Mouse (Mus musculus) ES-E14 (cell line): ENCODE data around the gene Ran. TPM values are rescaled to one million over a fixed set of nuclear protein-coding genes. Genes with fewer than 3 reads are reported as not detected.
A peak's percentile ranks its signal among the peaks of the same experiment; 100 is the strongest.

Experiments
- DNase-seq: peaks from one replicate; pipeline ENCODE4 v3.0.0-alpha.2; 2013; ENCODE audit warnings: low read depth, low spot score
- H3K27ac ChIP-seq: 2 replicates; pipeline ENCODE4 v1.5.1; 2012; ENCODE audit warnings: low read depth, mild to moderate bottlenecking, low read length, moderate library complexity, mixed read lengths; ENCODE audit not compliant: poor library complexity, insufficient read depth, severe bottlenecking
- H3K36me3 ChIP-seq: 2 replicates; pipeline ENCODE4 v1.6.1; 2012; ENCODE audit warnings: mild to moderate bottlenecking, low read length, moderate library complexity, mixed read lengths; ENCODE audit not compliant: control insufficient read depth, poor library complexity, insufficient read depth, severe bottlenecking
- H3K4me1 ChIP-seq, 2 experiments: fragments of 150-350 bp in 1 of 2; sonication (generic) in 1 of 2; 2 replicates each; pipeline ENCODE4 v1.6.1; 2012; ENCODE audit warnings: low read length in 2 of 2, mild to moderate bottlenecking in 1 of 2, mixed read lengths in 1 of 2; ENCODE audit not compliant: control insufficient read depth in 2 of 2, insufficient read depth in 2 of 2, poor library complexity in 1 of 2
- H3K4me3 ChIP-seq, 2 experiments: fragments of 150-350 bp in 1 of 2; sonication (generic) in 1 of 2; 2 replicates each; pipeline ENCODE4 v1.5.1; 2012; ENCODE audit warnings: low read length in 2 of 2, low read depth in 1 of 2, mild to moderate bottlenecking in 1 of 2, mixed read lengths in 1 of 2; ENCODE audit not compliant: insufficient read depth in 1 of 2, poor library complexity in 1 of 2, severe bottlenecking in 1 of 2
- H3K9ac ChIP-seq: 2 replicates; pipeline ENCODE4 v1.6.1; 2012; ENCODE audit warnings: low read depth, mild to moderate bottlenecking, low read length, mixed read lengths; ENCODE audit not compliant: poor library complexity, insufficient read depth, severe bottlenecking
- H3K9me3 ChIP-seq: fragments of 150-350 bp; sonication (generic); 2 replicates; pipeline ENCODE4 v1.6.1; 2012; ENCODE audit warnings: low read depth, mild to moderate bottlenecking, low read length; ENCODE audit not compliant: control insufficient read depth, insufficient read depth
- CHD2 ChIP-seq: IDR thresholded peaks from 2 replicates; pipeline ENCODE4 v1.6.1; 2014; ENCODE audit warnings: mild to moderate bottlenecking, low read depth, low read length, inconsistent platforms
- HCFC1 ChIP-seq: IDR thresholded peaks from 2 replicates; pipeline ENCODE4 v1.6.1; 2012; ENCODE audit warnings: low read length, inconsistent platforms, borderline replicate concordance; ENCODE audit not compliant: insufficient read depth
- MAFK ChIP-seq: IDR thresholded peaks from 2 replicates; pipeline ENCODE4 v1.6.1; 2014; ENCODE audit warnings: mild to moderate bottlenecking, low read depth, low read length, inconsistent platforms; ENCODE audit not compliant: insufficient read depth
- ZC3H11A ChIP-seq: IDR thresholded peaks from 2 replicates; pipeline ENCODE4 v1.6.1; 2012; ENCODE audit warnings: low read depth, mild to moderate bottlenecking, inconsistent platforms, low read length, borderline replicate concordance
- ZNF384 ChIP-seq: IDR thresholded peaks from 2 replicates; pipeline ENCODE4 v1.6.1; 2012; ENCODE audit warnings: low read depth, low read length, inconsistent platforms
- in situ Hi-C, 2 experiments: fragments of 600-800 bp; cut with MboI; formaldehyde crosslinking; loops; one replicate each; pipeline ENCODE4 v1.15.1; 2025; ENCODE audit warnings: low sequenced_read_pairs in 2 of 2, inconsistent platforms in 1 of 2; ENCODE audit not compliant: unreplicated experiment in 2 of 2
- total RNA-seq: library from RNA; depleted of rRNA; stranded (reverse); fragments of 300-350 nt; gene quantifications from 2 replicates; pipeline ENCODE4 v1.2.3, GENCODE M21; 2012

The Ran gene
- total RNA-seq, 1 experiment: 877 TPM

DNA sequence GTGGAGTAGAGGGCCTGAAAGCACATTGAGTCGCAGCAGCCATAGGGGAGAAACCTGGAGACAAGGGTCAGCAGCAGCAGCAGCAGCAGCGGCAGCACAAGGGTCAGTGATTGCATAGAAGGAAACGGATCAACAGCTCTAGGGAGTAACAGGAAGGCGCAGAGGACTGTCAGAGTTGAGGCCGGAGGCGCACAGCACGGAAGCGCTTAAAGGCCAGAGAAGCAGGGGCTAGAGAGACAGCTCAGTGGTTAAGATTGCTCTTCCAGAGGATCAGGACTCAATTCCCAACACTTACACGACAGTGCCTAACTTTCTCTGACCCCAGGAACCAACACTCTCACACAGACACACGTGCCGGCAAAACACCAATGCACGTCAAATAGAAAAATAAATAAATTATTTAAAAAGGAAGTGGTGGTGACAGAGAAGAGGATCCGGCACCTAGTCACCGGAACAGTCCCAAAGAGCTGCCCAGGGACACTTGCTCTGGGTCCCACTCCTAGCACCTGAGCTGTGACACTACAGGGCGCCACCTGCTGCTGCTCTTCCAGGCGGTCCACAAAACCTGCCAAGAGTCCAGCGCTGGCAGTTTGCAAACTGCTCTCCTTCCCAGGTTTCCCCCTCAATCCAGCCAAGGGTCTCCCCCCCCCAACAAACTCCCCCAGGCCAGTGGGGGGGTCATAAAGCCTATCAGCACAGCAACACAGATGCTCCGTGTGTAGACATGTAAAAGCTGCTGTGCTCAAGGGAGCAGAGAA lies 13.7 kb upstream of the Ran start:
- no peak for TF ChIP-seq ZNF384
- TF ChIP-seq ZC3H11A: no peak
- TF ChIP-seq HCFC1: no peak
- no peak for TF ChIP-seq MAFK
- TF ChIP-seq CHD2: no peak
- no peak for DNase-seq
- Histone ChIP-seq H3K4me3 (no peak overlapping the region), H3K27ac (peak overlapping the region; percentile 16; the same call in 1 of the 2 replicates), H3K9ac (peak overlapping the region; percentile 43; the same call in 1 of the 2 replicates), H3K9me3 (no peaks in the 10 kb centered on the region), H3K4me1 (peaks cover 3 to 20% of the 10 kb centered on the region in 2 experiments; a peak in 2 of 4 replicates), H3K36me3 (peaks cover 3% of the 10 kb centered on the region; the same call in 1 of the 2 replicates)
- in situ Hi-C loops: no loop called here

DNA sequence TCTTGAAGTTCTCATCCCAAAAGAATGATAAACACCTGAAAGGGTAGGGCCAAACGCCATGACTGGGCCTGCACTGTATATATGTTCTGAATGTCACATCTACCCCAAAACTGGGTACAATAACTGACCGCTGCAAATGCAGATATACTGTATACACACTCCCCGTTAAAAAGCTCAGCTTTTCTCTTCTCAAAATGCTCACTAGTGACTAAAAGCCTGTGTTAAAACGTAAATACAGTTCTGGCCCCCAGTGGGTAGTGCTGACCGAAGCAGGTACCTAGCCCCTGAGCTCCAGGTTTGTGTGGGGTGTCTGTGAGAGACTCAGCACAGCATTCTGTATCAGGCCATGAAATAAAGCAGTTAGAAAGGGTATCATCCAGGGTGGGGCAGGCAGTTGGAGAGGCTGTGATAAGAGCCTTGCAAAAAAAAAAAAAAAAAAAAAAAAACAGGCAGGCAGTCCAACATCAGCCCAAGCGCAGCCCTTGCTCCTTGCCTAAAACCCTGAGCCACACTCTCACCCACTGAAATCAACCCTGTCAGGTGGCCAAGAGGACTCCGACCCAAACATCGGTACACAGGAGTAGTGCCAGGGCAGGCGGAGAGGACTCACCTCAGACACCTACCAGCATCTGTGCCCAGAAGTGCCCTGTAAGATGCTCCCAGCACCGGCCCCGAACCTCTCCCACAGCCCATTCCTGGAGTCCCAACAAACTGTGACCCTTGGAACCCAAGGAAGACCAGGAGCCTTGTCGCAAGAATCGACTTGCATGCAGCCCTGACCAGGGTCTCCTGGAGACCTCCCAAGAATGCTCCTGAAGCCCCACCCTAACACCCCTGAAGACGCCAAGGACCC lies 12.5 kb upstream of the Ran start:
- peaks cover 3 to 11% of the 10 kb centered on the region in 2 experiments; a peak in 2 of 4 replicates for H3K4me1 ChIP-seq
- no peak for DNase-seq

DNA sequence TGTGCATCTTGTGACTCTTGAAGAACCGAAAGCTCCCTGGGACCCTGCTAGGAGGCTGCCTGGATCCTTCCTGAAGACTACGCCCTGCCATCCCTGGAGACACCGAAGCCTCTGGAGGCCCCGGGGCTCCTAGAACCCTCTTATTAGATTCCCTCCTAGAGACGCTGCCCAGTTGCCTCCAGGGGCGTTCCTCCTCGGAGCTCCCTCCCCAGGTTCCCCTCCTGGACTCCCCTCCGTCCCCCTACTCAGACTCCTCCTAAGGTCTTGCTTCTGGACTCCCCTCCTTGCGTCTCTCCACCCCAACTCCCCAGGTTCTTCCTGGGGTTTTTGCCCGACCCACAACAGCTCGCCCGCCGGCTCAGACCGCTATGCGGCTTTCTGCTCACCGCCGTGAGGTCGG lies 11.9 kb upstream of the Ran start:
- peak overlapping the region; percentile 81 for H3K9ac ChIP-seq
- in situ Hi-C loops: no loop called here
- no peaks in the 10 kb centered on the region for H3K9me3 ChIP-seq
- TF ChIP-seq ZC3H11A (no peak), HCFC1 (no peak), ZNF384 (no peak), CHD2 (no peak), MAFK (no peak)
- peaks cover 3% of the 10 kb centered on the region; the same call in 1 of the 2 replicates for H3K36me3 ChIP-seq
- DNase-seq: no peak
- peaks cover 3 to 5% of the 10 kb centered on the region in 2 experiments; a peak in 2 of 4 replicates for H3K4me1 ChIP-seq
- no peak overlapping the region for H3K27ac ChIP-seq
- peak overlapping the region; percentile 73 to 79 for H3K4me3 ChIP-seq

More for the DNA sequence above, 12.5 kb upstream of the Ran start:
- peaks cover 3% of the 10 kb centered on the region; the same call in 1 of the 2 replicates for H3K36me3 ChIP-seq
- in situ Hi-C loops: no loop called here
- no peak for TF ChIP-seq HCFC1
- peak; percentile 56; the same call in 1 of the 2 replicates for TF ChIP-seq ZNF384
- no peak overlapping the region for H3K27ac ChIP-seq
- peak overlapping the region; percentile 73 to 79 for H3K4me3 ChIP-seq
- H3K9ac ChIP-seq: peak overlapping the region; percentile 81
- no peaks in the 10 kb centered on the region for H3K9me3 ChIP-seq

DNA sequence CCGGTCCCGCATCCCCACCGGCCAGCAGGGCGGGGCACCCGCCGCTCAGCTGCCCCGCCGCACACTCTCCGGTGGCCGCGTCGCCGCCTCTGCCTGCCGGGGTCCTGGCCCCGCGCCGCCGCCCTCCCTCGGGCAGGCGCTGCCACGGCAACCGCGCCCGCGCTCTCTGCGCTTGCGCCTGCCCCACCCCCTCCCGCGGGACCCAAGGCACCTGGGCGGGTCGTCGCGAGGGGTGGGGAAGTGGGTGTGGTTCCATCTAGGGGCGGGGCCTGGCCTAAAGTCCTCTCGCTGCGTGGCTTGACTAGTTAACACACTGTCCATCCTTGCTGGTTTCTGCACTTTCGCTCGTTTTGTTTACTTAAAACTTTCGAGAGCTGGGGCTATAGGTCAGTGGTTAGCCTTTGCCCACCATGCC lies 11.4 kb upstream of the Ran start, which contains the start of gene Stx2:
Gene Stx2 (minus strand): TSS at position 163 of the 415 bp plus-strand sequence.
- H3K9ac ChIP-seq: peak within 1 kb of the TSS; percentile 81
- in situ Hi-C loops: no loop called here
- peak; percentile 78 for DNase-seq

More for the DNA sequence above, 11.4 kb upstream of the Ran start, which contains the start of gene Stx2:
- Histone ChIP-seq H3K27ac (no peak within 1 kb of the TSS), H3K36me3 (peaks cover 3% of the 10 kb centered on the region; the same call in 1 of the 2 replicates), H3K9me3 (no peaks in the 10 kb centered on the region), H3K4me1 (peaks cover 3 to 5% of the 10 kb centered on the region in 2 experiments; a peak in 2 of 4 replicates), H3K4me3 (peak within 1 kb of the TSS; percentile 73 to 79)
- no peak for TF ChIP-seq CHD2
- TF ChIP-seq MAFK: no peak
- no peak for TF ChIP-seq ZNF384
- TF ChIP-seq HCFC1: no peak
- no peak for TF ChIP-seq ZC3H11A
